Mouse (Mus musculus) lung, adult 18-20 months (tissue): ENCODE measurements around the gene Mtmr3.
"Not testable (repeated sequence)": the region's sequence is repeated elsewhere in the genome, so short reads cannot be mapped to it uniquely, and the experiment has no call there.

Experiments used
- DNase-seq, 2 experiments: peaks; one replicate each; pipeline ENCODE4 v3.0.0; 2022; ENCODE audit warnings: mixed read lengths in 2 of 2

The Mtmr3 gene

GRCm38 (mm10) chr11:4599916-4600315, 5.3 kb upstream of the Mtmr3 start:
- DNase-seq, result no peak

GRCm38 (mm10) chr11:4598411-4598810, 3.7 kb upstream of the Mtmr3 start:
- no peak for DNase-seq

GRCm38 (mm10) chr11:4593849-4594607, 635 bp downstream of the Mtmr3 start:
- peak; percentile 44 to 49 for DNase-seq

GRCm38 (mm10) chr11:4593491-4593848, 1.2 kb downstream of the Mtmr3 start:
- DNase-seq, result no peak

GRCm38 (mm10) chr11:4591811-4592210, 2.9 kb downstream of the Mtmr3 start:
- no peak for DNase-seq

- DNase-seq, result peak; percentile 28 to 52
Measured at GRCm38 (mm10) chr11:4578682-4579081, 16.0 kb downstream of the Mtmr3 start.

GRCm38 (mm10) chr11:4577079-4577478, 17.6 kb downstream of the Mtmr3 start:
- no peak for DNase-seq

- DNase-seq, result not testable (repeated sequence)
Measured at GRCm38 (mm10) chr11:4576090-4576732, 18.5 kb downstream of the Mtmr3 start.

GRCm38 (mm10) chr11:4571491-4571901, 23.2 kb downstream of the Mtmr3 start:
- DNase-seq, result no peak

- DNase-seq, result no peak
Measured at GRCm38 (mm10) chr11:4566333-4566732, 28.3 kb downstream of the Mtmr3 start.

- DNase-seq, result no peak
Measured at GRCm38 (mm10) chr11:4565545-4565944, 29.1 kb downstream of the Mtmr3 start.

GRCm38 (mm10) chr11:4553274-4554063, 41.2 kb downstream of the Mtmr3 start:
- no peak for DNase-seq

GRCm38 (mm10) chr11:4547569-4547968, 47.1 kb downstream of the Mtmr3 start:
- no peak for DNase-seq

GRCm38 (mm10) chr11:4545976-4546375, 48.7 kb downstream of the Mtmr3 start:
- DNase-seq, result no peak

GRCm38 (mm10) chr11:4545401-4545800, 49.3 kb downstream of the Mtmr3 start:
- DNase-seq, result no peak

GRCm38 (mm10) chr11:4544627-4544921, 50.1 kb downstream of the Mtmr3 start:
- DNase-seq, result not testable (repeated sequence)

- no peak for DNase-seq
Measured at GRCm38 (mm10) chr11:4543746-4544626, 50.7 kb downstream of the Mtmr3 start.

GRCm38 (mm10) chr11:4543040-4543551, 51.6 kb downstream of the Mtmr3 start:
- no peak for DNase-seq

GRCm38 (mm10) chr11:4536645-4537044, 58.0 kb downstream of the Mtmr3 start:
- DNase-seq, result no peak

GRCm38 (mm10) chr11:4527132-4527531, 67.5 kb downstream of the Mtmr3 start:
- DNase-seq, result no peak

- DNase-seq, result no peak
Measured at GRCm38 (mm10) chr11:4522142-4522664, 72.5 kb downstream of the Mtmr3 start.

GRCm38 (mm10) chr11:4518981-4519380, 75.7 kb downstream of the Mtmr3 start:
- DNase-seq, result no peak
